Mouse (Mus musculus) naive thymus-derived CD4-positive, alpha-beta T cell, adult 2 months (primary cell): ENCODE data around the gene AF067063.
A peak's percentile ranks its signal among the peaks of the same experiment; 100 is the strongest.
"Not testable (repeated sequence)": the region's sequence is repeated elsewhere in the genome, so short reads cannot be mapped to it uniquely, and the experiment has no call there.

Source experiments
- DNase-seq: peaks from one replicate; pipeline ENCODE4 v3.0.0-alpha.2; 2011; ENCODE audit warnings: low read depth

The AF067063 gene

DNA sequence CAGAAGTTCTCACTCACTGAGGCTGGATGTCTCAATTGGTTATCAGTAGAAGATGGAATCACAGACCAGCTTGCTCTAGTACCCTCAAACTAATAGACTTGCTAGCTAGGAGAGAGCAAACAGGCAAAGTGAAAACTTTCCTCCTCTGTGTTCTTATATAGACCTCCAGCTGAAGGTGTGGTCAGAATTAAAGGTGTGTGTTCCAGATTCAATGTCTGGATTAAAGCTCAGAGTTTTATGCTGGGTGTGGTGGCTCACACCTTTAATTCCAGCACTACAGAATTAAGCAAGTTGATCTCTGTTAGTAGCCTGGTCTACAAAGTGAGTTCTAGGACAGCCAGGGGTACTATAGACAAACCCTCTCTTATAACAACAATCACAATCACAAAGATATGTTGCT, at the start of gene AF067063:
TSS of gene AF067063 (minus strand) at position 101 of the 400 bp plus-strand sequence.
- DNase-seq, result not testable (repeated sequence)

DNA sequence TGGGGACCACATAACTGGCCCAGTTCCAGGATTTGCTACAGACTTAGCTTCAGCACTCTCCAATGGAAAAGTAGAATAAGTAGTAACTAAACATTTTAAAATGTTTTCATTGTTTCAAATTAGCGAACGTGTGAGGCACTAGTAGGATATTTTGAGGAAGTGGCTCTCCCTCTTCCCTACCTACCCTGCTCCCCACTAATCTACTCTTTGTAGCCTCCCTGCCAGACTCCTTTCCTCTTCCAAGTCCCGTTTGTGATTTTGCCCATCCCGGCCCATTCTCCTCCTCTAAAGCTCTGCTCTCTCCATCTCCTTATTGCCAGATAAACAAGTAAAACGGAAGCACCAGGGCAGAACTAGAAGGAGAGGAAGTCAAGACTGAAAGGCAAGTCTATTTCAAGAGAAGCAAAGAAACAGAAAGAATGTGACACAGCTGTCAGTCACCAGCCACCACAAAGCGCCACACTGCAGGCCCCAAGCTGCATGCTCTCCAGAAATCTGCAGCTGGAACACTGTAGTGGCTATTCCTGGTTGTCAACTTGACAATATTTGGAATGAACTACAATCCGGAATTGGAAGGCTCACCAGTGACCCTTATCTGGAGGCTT, 34.5 kb upstream of the AF067063 start:
- DNase-seq, result not testable (repeated sequence)

DNA sequence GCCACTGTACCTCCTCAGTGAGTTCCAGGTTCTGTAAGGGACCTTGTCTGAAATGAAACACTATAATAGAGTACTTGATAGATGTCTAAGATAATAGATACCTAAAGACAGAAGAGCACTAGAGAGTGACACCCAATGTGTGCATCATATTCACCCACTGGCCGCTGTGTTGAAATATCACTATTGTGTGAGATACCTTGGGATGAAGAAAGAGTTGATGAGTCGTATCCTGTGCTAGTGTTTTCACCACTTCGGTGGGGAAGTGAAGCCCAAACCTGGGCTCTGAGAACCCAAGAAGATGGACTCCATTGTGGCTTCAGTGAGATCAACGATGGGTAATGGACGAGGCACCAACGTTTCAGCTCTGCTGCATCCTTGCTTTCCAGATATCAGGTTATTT, 32.4 kb upstream of the AF067063 start:
- DNase-seq, result not testable (repeated sequence)

DNA sequence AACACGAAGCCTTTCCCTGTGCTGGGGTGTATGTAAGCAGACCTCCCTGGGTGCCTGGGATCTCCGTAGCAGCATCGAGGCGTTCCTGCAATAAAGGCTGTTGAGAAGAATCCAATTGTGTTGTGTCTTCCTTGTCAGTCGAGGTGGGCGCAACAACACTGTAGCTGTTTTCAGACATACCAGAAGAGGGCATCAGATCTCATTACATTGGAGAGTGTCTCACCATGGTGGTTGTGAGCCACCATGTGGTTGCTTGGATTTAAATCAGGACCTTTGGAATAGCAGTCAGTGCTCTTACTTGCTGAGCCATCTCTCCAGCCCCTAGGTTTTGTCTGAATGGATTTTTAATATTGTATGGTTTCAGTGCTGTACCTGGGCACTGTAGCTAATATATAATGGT, 10.0 kb upstream of the AF067063 start:
- not testable (repeated sequence) for DNase-seq

DNA sequence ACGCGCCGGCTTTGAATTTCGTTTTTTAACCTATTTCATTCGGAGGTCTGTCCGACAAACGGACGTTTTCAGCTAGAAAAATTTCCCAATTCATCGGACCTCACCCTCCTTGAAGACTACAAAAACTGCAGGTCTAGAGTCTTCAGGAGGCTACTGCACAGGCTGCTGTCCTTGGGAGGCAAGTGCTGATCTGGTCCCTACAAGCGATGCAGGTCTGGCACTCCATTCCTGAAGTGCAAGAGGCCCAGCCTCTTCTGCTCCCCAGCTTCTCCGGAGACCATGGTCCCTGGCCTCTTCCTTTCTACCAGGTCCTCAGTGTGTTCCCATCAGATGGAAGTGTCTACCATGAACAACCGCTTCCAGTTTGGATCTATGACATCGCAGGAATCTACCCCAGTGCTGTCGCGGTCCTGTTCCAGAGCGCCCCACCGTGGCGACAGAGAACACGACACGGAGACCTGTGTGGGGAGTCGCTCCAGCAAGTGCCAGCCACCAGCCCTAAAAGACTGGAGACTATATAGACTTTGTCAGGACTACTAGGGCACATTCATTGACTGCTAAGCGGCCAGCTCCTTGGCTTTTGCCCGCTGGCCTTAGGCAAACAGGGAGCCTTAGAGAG, 7.8 kb upstream of the AF067063 start:
- DNase-seq, result peak; percentile 55

DNA sequence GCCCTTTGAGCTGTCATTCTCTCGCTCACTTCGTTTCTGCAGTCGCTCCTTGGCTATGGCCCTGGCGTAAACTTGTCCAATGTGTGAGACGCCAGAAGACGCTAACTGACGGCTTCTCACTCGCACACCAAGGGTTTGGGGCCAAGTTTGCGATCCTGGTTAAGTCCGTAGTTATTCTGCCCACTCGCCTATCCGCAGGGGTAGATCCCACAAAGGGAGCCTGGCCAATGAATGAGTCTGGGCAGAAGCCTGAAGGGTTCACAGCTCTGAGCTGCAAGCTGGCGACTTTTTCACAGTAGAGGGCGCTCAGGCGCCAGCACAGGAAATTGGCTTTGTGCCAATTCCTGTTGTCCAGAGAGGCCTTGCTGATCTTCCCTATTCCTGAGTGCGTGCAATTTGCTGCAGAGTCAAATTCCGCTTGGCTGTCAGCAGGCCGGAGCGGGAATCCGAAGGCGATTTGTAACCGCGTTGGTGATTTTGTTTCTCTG, 6.4 kb upstream of the AF067063 start:
- peak; percentile 34 for DNase-seq

DNA sequence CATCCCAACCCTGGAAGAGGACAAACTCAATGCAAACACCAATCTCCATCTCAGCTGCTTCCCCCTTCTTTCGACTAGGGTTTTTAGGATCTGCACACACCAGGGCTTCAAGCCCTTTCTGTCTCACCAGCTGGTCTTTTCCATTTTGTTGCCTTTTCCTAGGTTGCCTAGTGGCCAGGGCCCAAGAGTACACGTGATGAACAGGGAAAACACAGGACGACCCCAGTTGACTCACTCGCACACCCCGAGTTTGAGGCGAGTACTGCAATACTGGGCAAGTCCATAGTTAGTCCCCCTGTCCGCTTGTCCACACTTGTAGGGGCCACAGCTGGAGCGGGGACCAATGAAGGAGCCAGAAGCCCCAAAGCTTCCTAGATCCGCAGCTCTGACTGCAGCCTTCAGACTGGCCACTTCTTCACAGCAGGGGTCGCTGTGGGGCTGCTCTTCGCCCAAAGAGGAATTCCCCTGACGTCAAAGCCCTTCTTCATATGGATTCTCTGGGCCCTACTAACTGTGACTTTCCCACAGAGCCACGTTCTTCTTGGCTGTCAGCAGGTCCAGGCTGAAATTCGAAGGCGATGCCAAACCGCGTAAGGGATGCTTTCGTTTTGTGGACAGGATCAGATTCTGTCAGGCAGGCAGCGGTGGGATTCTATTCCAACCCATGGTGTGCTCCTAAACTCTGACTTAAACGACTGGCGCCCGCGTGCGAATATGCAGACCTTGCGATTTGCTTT, 5.5 kb upstream of the AF067063 start, which contains the start of gene D13Ertd608e:
TSS of gene D13Ertd608e (plus strand) at position 687 of the 737 bp plus-strand sequence.
- peak; percentile 55 for DNase-seq

DNA sequence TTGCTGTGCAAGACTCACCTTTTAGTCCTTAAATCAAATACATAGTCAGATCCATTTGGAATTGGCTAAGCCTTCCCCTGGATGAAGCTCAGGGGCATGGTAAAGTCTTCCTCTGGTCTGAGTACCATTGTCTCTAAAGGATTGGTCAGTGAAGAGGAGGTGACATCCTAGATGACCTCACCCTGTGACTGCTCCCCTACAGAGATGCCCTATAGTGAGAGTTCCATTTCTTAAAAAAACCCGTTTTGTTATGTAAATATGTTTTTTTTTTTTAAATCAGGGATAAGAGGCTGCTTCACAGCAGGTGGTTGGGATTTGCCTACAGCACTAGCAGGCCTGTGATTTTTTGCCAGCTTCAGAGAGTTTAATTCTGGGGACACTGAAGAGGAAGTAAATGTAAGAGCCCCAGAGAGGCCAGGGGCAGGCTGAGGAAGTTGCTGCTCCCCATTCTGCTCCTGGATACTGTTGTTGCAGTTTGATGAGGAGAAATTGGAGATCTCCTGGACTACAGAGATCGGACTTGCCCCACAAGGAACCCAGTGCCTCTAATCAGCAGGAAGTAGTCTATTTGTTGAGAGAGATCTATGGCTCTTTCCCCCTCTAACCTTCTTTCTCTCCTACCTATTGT, 12.3 kb downstream of the AF067063 start:
- no peak for DNase-seq

DNA sequence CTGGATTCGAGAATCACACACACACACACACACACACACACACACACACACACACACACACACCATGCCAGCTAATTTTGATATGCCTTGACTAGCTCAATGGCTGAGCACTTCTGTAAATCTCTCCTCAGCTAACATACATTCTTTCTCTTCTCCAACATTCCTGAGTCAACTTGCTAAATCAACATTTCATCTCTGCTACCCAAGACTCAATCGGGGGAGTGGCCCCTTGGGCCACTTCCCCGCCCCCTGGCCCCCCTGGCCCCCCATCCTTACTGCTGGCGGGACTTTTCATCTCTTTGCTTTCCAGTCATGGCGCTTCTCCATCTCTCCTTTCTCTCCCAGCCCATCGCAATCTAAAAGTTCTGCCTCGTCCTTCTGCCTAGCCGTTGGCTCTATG, 13.2 kb downstream of the AF067063 start:
- no peak for DNase-seq

DNA sequence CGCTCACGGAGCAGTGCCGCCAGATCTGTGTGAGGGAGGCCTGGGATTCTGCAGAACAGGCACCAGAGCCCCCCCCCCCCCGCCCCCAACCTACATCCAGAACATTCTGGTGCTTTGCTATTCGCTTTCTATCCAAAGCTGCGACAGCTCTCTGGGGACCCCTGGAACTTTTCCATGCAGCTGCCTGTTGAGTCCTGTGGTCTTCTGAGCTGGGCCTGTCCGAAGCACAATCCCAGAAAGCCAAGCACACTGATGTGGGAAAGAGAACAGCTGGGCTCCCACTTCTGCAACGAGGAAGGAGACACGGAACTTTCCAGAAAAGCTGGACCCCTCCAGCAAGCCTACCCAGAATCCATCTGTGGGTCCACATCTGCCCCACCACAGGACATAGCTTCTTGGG, 20.0 kb downstream of the AF067063 start:
- no peak for DNase-seq

DNA sequence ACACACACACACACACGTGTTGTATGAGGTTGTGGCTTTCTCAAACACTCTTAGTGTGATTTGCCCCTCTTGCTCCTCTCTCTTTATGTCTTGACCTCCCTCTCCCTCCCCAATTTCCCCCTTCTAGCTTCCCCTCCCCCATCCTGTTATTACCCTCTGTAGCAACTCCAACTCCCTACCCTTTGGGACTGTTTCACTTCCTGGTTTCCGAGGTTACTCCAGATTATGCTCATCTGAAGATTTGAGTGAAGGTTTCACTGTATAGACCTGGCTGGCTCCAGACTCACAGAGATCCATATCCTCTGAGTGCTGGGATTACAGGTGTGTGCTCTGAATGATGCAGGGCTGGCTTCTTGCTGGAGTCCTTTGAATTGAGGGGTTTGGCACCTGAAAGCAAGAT, 21.1 kb downstream of the AF067063 start:
- no peak for DNase-seq

DNA sequence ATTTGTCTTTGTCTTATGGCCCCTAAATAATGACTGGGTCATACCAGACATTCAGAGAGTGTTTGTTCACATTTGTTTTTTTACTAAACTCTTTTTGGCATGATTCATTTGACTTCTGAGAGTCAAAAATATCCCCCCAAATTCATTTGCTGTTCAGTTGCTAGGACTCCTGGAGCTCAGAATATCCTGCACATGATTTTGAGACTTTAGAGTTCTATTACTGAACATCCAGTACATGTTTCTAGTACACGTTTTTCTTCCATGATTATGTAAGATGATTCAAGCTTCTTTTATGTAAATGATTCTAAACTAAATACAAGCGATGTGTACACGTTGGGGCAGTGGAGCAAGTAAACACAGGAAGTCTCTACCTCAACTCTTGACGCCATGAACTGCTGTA, 32.4 kb downstream of the AF067063 start:
- no peak for DNase-seq

DNA sequence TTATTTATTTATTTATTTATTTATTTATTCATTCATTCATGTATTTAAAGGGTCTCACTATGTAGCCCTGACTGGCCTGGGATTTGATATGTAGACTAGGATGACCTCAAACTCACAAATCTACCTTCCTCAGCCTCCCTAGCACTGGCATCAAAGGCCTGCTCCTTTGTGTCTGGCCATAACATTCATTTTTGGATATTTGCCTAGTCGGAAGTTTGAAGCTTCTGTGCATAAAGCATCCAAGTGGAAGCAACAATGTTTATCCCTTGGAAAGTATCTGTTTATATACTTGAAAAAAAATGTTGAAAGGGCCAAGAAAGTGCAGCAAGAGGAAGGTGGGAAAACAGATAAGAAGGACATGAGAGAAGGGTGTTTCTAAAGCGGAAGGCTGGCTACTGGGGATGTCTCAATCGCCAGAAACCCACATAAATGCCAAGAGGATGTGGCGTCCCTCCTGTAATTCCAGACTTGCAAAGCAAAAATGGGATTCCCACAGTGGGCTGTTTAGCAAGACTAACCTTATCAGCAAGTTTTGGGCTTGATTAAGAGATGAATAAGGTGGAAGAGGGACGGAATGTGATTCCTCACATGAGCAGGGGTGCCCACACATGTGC, 37.1 kb downstream of the AF067063 start:
- peak; percentile 11 for DNase-seq

DNA sequence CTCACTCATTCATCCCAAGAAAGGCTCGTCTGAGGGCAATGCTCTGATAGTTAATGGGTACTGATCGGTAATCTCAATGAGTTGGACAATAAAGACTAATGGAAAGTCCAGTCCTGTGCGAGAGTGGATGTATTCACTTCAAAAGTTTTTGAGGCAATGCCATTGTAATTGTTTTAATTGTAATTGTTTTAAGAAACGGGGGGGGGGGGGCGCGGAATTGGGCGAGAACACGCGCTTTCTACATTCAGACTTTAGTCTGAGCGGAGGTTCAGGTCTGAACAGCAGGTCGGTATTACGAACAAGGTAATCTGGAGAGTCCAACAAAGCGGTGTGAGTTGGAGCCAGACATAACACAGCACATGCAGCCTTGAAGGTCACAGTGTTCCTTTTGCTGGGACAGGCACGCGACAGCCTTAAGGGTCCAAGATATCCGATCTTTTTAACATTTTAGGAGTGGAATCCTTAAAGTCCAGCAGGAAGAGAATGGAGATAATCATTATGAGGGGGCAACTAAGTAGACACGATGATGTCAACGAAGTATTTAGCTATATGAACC, 38.4 kb downstream of the AF067063 start:
- no peak for DNase-seq

DNA sequence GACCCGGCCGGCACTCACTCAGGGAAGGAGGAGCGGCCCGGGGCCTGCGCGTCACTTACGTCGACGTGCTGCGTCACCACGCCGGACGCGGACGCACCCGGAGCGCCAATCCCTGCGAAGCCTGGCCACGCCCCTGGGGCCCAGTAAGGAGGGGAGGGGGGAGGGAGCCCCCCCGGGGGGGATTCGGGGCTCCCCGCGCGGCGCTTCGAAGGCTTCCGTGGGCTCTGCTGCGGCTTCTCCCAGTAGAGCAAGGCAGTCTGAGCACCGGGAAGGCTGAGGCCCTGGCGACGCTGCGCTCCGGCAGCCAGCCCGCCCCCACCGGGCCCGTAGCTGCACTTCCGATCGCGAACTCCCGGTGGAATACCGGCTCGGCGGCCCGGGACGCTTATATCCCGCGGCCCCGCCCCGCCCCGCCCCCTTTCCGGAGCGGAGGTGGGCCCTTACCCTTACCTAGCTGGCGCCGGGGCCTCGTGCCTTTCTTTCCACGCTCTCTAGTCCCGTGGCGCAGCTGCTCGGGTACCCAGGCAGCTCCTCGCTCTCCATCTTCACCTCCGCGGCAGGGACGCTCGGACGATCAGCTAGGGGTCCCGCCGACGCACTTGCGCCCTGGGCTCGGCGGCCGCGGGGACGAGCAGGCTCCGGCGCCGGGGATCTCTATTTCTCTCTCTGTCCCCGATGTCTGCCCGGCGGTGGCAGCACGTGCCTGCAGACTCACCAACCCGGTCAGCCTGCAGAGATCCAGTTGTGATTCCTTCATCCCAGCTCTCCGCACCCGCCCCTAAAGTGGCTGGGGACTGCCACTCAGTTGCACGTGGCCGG, 39.0 kb downstream of the AF067063 start, which contains the start of gene Zfp131:
TSS of gene Zfp131 (minus strand) at position 129 of the 819 bp plus-strand sequence.
- peak; percentile 97 for DNase-seq

DNA sequence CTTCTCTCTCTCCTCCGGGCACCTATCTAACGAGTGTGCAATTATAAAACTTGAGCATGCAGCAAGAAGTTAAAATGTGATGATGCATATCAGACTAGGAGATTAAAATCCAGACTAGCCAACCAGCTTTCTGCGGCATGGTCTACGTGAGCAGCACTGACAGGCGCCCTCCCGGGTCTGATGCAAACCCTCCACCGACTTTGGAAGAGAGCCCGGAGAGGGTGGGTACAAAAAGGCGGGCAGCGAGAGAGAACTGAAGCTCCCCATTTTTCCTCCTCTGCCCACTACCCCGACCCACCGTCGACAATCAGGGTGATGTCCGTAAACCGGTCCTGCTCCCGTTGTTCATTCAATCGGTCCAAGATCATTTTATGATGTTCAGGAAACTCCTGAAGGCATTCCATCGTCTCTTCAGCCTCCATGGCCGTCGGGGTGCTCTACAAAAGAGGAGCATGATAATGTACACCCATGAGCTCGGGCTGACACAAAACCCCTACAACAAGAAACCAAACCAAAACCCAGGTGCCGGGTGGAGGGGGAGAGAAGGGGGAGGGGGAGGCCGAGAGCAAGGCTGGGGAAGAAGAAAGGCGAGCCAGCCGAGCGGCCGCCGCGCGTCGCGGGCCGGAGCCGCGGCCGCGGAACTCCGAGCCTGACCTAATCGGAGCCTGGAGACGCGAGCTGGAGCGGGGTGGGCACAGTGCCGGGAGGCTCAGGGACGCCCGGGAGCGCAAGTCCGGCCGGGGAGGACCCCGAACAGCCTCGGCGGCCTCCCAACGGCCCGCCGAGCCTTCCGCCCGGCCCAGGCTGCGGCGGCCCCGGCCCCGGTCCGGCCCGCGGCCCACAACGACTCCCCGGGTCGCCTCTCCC, 39.9 kb downstream of the AF067063 start:
- DNase-seq, result peak; percentile 69

DNA sequence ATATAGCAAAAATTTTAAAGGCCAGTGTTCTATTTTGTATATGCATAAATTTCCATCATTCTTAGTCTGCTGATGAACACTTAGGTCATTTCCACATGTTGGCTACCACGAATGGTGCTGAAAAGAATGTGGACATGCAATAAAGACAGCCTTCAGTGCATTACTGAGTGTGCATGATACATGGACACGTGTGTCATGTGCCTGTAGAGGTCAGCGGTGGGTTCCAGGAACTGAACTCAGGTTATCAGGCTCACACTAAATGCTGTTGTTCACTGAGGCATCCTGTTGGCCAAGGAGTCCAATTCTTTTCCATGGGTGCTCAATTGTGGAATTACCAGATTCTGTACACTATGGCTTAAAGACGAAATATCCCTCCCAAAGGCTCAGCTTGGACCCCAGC, 46.4 kb downstream of the AF067063 start:
- DNase-seq, result no peak
